Comparison of ENCODE assay signal across 7 mouse cellular contexts in the genomic region with DNA sequence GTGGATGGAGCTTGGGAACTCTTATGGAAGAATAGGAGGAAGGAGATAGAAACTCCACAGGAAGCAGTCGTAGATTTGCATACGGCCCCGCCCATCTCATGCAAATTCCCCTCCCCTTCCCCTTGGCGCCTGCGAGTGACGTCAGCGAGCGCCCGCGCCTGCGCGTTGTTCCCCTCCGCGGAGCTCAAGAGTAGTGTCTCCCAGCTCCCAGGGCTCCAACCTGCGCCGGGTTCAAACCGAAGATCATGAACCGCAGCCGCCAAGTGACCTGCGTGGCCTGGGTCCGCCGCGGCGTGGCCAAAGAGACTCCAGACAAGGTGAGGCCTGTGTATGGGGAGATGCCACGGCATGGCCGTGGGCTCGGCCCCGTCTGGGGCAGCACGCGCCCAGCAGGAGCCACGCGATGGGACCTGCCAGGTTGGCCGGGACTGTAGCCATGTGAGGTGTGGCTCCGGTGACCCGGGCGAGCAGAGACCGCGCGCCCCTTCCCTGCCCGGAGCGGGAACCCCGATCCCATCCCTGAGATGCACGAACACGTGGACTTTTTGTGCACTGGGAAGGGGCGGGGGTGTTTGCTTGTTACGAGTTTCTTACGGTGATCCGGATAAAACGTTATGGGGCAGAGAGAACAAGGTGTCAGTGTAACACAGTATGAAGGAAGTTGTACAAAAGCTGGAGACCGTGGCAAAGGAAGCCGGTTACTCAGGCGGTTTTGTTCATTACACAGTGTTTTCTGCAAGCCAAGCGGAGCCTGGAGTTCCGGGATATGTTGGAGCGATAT. TPM values are rescaled to one million over a fixed set of nuclear protein-coding genes. Genes with fewer than 3 reads are reported as not detected.
DNase-seq lines count a peak whose midpoint lies in the region; ATAC-seq lines count a peak whose summit lies in the region.

No protein-coding gene starts in this region.

- no peaks in the 10 kb centered on the region for H3K27me3 ChIP-seq in intestine, embryonic 16.5 days (replicated peaks; ENCODE audit: control insufficient read depth, insufficient read depth, low read length)
- no peaks in the 10 kb centered on the region for H3K27me3 ChIP-seq in midbrain, embryonic 11.5 days (ENCODE audit: control insufficient read depth, insufficient read depth, low read length)

- peaks cover 10% of the 10 kb centered on the region for H3K36me3 ChIP-seq in intestine, embryonic 16.5 days (ENCODE audit: control insufficient read depth, insufficient read depth, low read length)
- H3K36me3 ChIP-seq in midbrain, embryonic 11.5 days (ENCODE audit: control insufficient read depth, insufficient read depth, low read length) = peaks cover 10% of the 10 kb centered on the region

- peak overlapping the region; percentile 96 for H3K4me3 ChIP-seq in intestine, embryonic 16.5 days (ENCODE audit: low read length)
- H3K4me3 ChIP-seq in midbrain, embryonic 11.5 days (ENCODE audit: low read depth, low read length) = peak overlapping the region; percentile 97

- DNase-seq in adrenal gland, adult 8-10 months = peak; percentile 88
- DNase-seq in embryo, embryonic 9.5 days (ENCODE audit: extremely low spot score) = peak; percentile 93
- DNase-seq in gastrocnemius, postnatal 4 days (ENCODE audit: low spot score in 2 of 2) = peak; percentile 87 to 93
- peak; percentile 91 to 93 for DNase-seq in left cerebral cortex, postnatal 36 days (ENCODE audit: low spot score in 2 of 2)
- peak; percentile 99 for DNase-seq in midbrain, embryonic 11.5 days (ENCODE audit: low spot score, missing footprints)
- DNase-seq in skeletal muscle tissue, adult 2 months (ENCODE audit: low read depth, low spot score) = peak; percentile 84

- H3K9ac ChIP-seq in intestine, embryonic 16.5 days (ENCODE audit: low read depth, low read length) = peak overlapping the region; percentile 96
- H3K9ac ChIP-seq in midbrain, embryonic 11.5 days (ENCODE audit: low read length) = peak overlapping the region; percentile 90

- peak overlapping the region; percentile 87 for H3K4me2 ChIP-seq in intestine, embryonic 16.5 days (ENCODE audit: low read depth, low read length)
- H3K4me2 ChIP-seq in midbrain, embryonic 11.5 days = peak overlapping the region; percentile 85

- WGBS in intestine, embryonic 16.5 days = under 1% methylated on average over 50 of the region's 55 CpGs
- under 1% methylated on average over 55 of the region's 55 CpGs for WGBS in midbrain, embryonic 11.5 days

- peak overlapping the region; percentile 73 for H3K27ac ChIP-seq in intestine, embryonic 16.5 days (ENCODE audit: low read length)
- no peak overlapping the region for H3K27ac ChIP-seq in midbrain, embryonic 11.5 days (ENCODE audit: low read depth, low read length)

- H3K4me1 ChIP-seq in intestine, embryonic 16.5 days (ENCODE audit: control insufficient read depth, insufficient read depth, low read length) = peaks cover 7% of the 10 kb centered on the region
- H3K4me1 ChIP-seq in midbrain, embryonic 11.5 days (ENCODE audit: control insufficient read depth, insufficient read depth, low read length) = peaks cover 11% of the 10 kb centered on the region

- intact Hi-C loops in left cerebral cortex, postnatal 36 days (cut with DNase I) = loop anchor here (5.0 to 10.0 kb wide), 2 partner anchors 85 to 197 kb away; a partner anchor contains a TSS

- no peaks in the 10 kb centered on the region for H3K9me3 ChIP-seq in intestine, embryonic 16.5 days (ENCODE audit: control insufficient read depth, low read length)
- H3K9me3 ChIP-seq in midbrain, embryonic 11.5 days (ENCODE audit: control insufficient read depth, low read length) = no peaks in the 10 kb centered on the region

- ATAC-seq in intestine, embryonic 16.5 days = peak; percentile 97
- peak; percentile 97 for ATAC-seq in midbrain, embryonic 11.5 days (ENCODE audit: low FRiP score)

RNA-seq across cellular contexts. Expression of a gene that starts 42.6 kb away (rescaled TPM):
- 10 to 100 TPM; 20.1 to 23.7 (median 22.6) TPM for total RNA-seq in adrenal gland, adult 8-10 months (2022)
- total RNA-seq in gastrocnemius, postnatal 4 days (2021) = 10 to 100 TPM; 22.3 to 22.7 TPM
- 55.8 and 59.1 TPM in 2 replicates for polyA plus RNA-seq in intestine, embryonic 16.5 days (2015; fragmentation: Nextera tagmentation; extraction: Ambion mirVana)
- total RNA-seq in left cerebral cortex, postnatal 36 days (2021) = 10 to 100 TPM; 18.0 to 18.8 TPM
- 97.7 and 97.8 TPM in 2 replicates for polyA plus RNA-seq in midbrain, embryonic 11.5 days (2014; fragmentation: Nextera tagmentation; extraction: Ambion mirVana)

RNA-seq across cellular contexts. Expression of a gene that starts 45.1 kb away (rescaled TPM):
- total RNA-seq in adrenal gland, adult 8-10 months (2022) = 10 to 100 TPM; 12.5 to 17.8 (median 17.0) TPM
- total RNA-seq in gastrocnemius, postnatal 4 days (2021) = 10 to 100 TPM; 17.0 to 19.9 TPM
- polyA plus RNA-seq in intestine, embryonic 16.5 days (2015; fragmentation: Nextera tagmentation; extraction: Ambion mirVana) = 11.6 and 12.7 TPM in 2 replicates
- total RNA-seq in left cerebral cortex, postnatal 36 days (2021) = 10 to 100 TPM; 24.0 to 27.0 TPM
- 35.3 and 35.6 TPM in 2 replicates for polyA plus RNA-seq in midbrain, embryonic 11.5 days (2014; fragmentation: Nextera tagmentation; extraction: Ambion mirVana)

RNA-seq across cellular contexts. Expression of a gene that starts 55.6 kb away (rescaled TPM):
- total RNA-seq in adrenal gland, adult 8-10 months (2022) = not detected
- total RNA-seq in gastrocnemius, postnatal 4 days (2021) = not detected
- 0.06 and 0.18 TPM in 2 replicates for polyA plus RNA-seq in intestine, embryonic 16.5 days (2015; fragmentation: Nextera tagmentation; extraction: Ambion mirVana)
- total RNA-seq in left cerebral cortex, postnatal 36 days (2021) = under 1 TPM in 1 of 2 experiments, not detected in 1; 0.32 TPM
- 0.28 and 0.36 TPM in 2 replicates for polyA plus RNA-seq in midbrain, embryonic 11.5 days (2014; fragmentation: Nextera tagmentation; extraction: Ambion mirVana)
